Mouse (Mus musculus) liver, postnatal 0 days (tissue): Measurements from ENCODE around the gene Hcar2. TPM values are rescaled to one million over a fixed set of nuclear protein-coding genes. Genes with fewer than 3 reads are reported as not detected.

Experiments
- ATAC-seq: fragments of 200-750 bp; cut with Nextera tagmentation; 2 replicates; pipeline ENCODE4 v1.8.0; 2017; ENCODE audit warnings: mild to moderate bottlenecking, moderate library complexity
- DNase-seq: peaks from one replicate; pipeline ENCODE4 v3.0.0-alpha.2; 2016
- H3K27ac ChIP-seq: fragments of 300-500 bp; sonication (generic); 2 replicates; pipeline ENCODE4 v1.5.1; 2014; ENCODE audit warnings: antibody characterized with exemption, moderate library complexity, mild to moderate bottlenecking, low read depth
- H3K27me3 ChIP-seq: fragments of 300-500 bp; sonication (generic); 2 replicates; pipeline ENCODE4 v1.6.1; 2014; ENCODE audit warnings: low read length, control low read depth, mixed read lengths; ENCODE audit not compliant: insufficient read depth
- H3K36me3 ChIP-seq: fragments of 300-500 bp; sonication (generic); replicated peaks from 2 replicates; pipeline ENCODE4 v1.6.1; 2014; ENCODE audit warnings: mild to moderate bottlenecking, control low read depth, low read length, moderate library complexity, mixed read lengths; ENCODE audit not compliant: insufficient read depth
- H3K4me1 ChIP-seq: fragments of 300-500 bp; sonication (generic); 2 replicates; pipeline ENCODE4 v1.6.1; 2014; ENCODE audit warnings: antibody characterized with exemption, mild to moderate bottlenecking, control low read depth; ENCODE audit not compliant: insufficient read depth
- H3K4me2 ChIP-seq: fragments of 300-500 bp; sonication (generic); 2 replicates; pipeline ENCODE4 v1.6.1; 2014; ENCODE audit warnings: low read depth, mild to moderate bottlenecking, low read length, moderate library complexity, mixed read lengths
- H3K4me3 ChIP-seq: fragments of 300-500 bp; sonication (generic); 2 replicates; pipeline ENCODE4 v1.5.1; 2014; ENCODE audit warnings: low read depth, low read length
- H3K9ac ChIP-seq: fragments of 300-500 bp; sonication (generic); replicated peaks from 2 replicates; pipeline ENCODE4 v1.6.1; 2014; ENCODE audit warnings: mild to moderate bottlenecking, moderate library complexity
- H3K9me3 ChIP-seq: fragments of 300-500 bp; sonication (generic); 2 replicates; pipeline ENCODE4 v1.6.1; 2016; ENCODE audit warnings: mild to moderate bottlenecking, control low read depth, low read length, mixed read lengths
- CTCF ChIP-seq: sonication (generic); IDR thresholded peaks from 2 replicates; pipeline ENCODE4 v1.5.1; 2016; ENCODE audit warnings: antibody characterized with exemption, low read depth
- EP300 ChIP-seq: IDR thresholded peaks from 2 replicates; pipeline ENCODE4 v1.6.1; 2016; ENCODE audit warnings: antibody characterized with exemption, low read depth, mild to moderate bottlenecking
- WGBS: fragments of 180-500 bp; shearing (Covaris S2); extraction: QIAGEN DNeasy Blood & Tissue Kit; methylation state at CpG from one replicate; pipeline ENCODE4 v1.1.7; 2014; ENCODE audit not compliant: insufficient replicate concordance; 5-methylcytosine and 5-hydroxymethylcytosine counted together
- polyA plus RNA-seq: library from polyadenylated mRNA; unstranded; fragments of >200 nt; fragmentation: Nextera tagmentation; extraction: Ambion mirVana; gene quantifications from 2 replicates; pipeline ENCODE4 v1.2.1, GENCODE M21; 2015

The Hcar2 gene
- polyA plus RNA-seq, 1 experiment from 2014 or later, result 0.22 TPM

DNA sequence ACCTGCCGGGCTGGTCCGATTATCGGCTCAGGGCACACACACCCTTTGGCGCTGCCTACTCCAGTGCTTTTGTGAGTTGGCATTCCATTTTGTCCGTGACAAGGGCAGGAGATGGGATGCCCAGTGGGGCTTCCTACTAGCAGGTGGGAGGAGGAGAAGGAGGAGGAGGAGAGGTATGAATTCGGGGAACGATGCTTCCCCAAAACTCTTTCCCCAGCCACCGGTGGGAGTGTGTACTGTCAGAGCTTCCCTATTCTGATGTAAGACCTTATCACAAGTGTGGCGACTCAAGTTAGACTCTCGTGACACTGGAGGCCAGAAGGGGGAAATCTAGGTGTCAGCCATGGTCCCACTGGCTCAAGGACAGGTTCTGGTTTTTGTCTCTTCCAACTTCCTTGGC is 19.0 kb upstream of the Hcar2 start:
- no peak overlapping the region for H3K4me3 ChIP-seq
- H3K4me2 ChIP-seq, result no peak overlapping the region
- TF ChIP-seq EP300 (no peak), CTCF (no peak)
- no peaks in the 10 kb centered on the region for H3K9me3 ChIP-seq
- no peak for ATAC-seq
- 47% methylated on average over 10 of the region's 10 CpGs for WGBS
- no peak for DNase-seq
- no peak overlapping the region for H3K9ac ChIP-seq
- 0 out of 2 replicates have a peak, but pooled peaks cover 7% of the 10 kb centered on the region for H3K27me3 ChIP-seq
- H3K36me3 ChIP-seq, result no peaks in the 10 kb centered on the region
- no peaks in the 10 kb centered on the region for H3K4me1 ChIP-seq
- H3K27ac ChIP-seq, result no peak overlapping the region

DNA sequence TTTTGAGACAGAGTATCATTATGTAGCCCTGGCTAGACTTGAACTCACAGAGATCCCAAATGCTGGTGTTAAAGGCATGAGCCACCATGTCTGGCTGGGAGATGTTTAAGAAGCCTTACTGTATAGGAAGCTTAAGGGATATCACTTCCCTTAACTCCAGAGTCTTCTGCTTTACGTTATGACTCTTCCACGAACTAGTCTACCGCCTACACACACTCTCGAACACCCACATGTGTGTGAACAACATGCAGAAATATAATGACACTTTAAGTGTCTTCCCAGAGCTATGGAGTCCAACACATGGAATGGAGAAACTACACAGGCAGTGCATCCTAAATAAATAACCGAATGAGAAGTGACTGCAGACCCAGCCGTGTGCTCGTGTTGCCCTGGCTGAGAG is 18.6 kb upstream of the Hcar2 start:
- DNase-seq (no peak), ATAC-seq (no peak)
- H3K4me3 ChIP-seq, result no peak overlapping the region
- H3K36me3 ChIP-seq, result no peaks in the 10 kb centered on the region
- H3K4me2 ChIP-seq, result no peak overlapping the region
- no peak overlapping the region for H3K27ac ChIP-seq
- no peaks in the 10 kb centered on the region for H3K4me1 ChIP-seq
- H3K9me3 ChIP-seq, result no peaks in the 10 kb centered on the region
- WGBS, result 67% methylated on average over 7 of the region's 7 CpGs
- 0 out of 2 replicates have a peak, but pooled peaks cover 7% of the 10 kb centered on the region for H3K27me3 ChIP-seq
- H3K9ac ChIP-seq, result no peak overlapping the region
- no peak for TF ChIP-seq EP300
- TF ChIP-seq CTCF, result no peak

DNA sequence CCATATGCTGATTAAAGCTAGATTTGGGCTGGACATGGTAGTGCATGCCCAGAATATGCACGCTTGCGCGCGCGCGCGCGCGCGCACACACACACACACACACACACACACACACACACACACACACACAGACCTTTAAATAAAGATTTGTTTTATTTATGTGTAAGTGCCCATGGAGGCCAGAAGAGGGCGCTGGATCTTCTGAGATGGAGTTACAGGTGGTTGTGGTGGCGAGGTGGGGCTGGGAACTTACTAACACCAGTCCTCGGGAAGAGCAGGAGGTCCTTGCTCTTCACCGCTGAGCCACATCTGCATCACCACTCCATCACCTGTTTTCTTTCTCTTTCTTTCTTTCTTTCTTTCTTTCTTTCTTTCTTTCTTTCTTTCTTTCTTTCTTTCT is 15.5 kb upstream of the Hcar2 start:
- no peaks in the 10 kb centered on the region for H3K36me3 ChIP-seq
- 84% methylated on average over 14 of the region's 14 CpGs for WGBS
- H3K27ac ChIP-seq, result no peak overlapping the region

DNA sequence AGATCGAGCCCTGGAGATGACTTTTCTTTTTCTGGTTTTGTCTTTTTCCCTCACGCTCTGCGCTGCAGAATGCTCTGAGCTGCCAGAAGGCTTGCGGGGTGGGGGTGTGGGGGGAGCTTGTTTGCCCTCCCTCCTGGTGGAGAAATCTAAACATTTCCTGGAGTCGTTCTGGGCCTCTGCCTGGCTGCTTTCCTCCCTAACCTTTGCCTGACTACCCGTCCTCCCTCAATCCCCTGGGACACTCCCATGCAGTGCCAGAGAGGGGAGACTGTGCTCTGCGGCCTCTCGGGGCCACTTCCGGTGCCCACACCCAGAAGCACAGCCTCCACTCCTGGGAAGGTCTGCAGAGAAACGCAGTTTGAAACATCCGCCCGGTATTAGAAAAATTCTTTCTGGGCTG is 14.6 kb upstream of the Hcar2 start, which contains the start of gene Hcar1:
Gene Hcar1 (minus strand): TSS at position 93 of the 400 bp plus-strand sequence.
- no peak for ATAC-seq
- Histone ChIP-seq H3K4me1 (no peaks in the 10 kb centered on the region), H3K27ac (0 out of 2 replicates have a peak within 1 kb of the TSS, but pooled peaks have one; percentile 3), H3K9me3 (no peaks in the 10 kb centered on the region), H3K27me3 (0 out of 2 replicates have a peak, but pooled peaks cover 10% of the 10 kb centered on the region), H3K9ac (no peak within 1 kb of the TSS), H3K36me3 (no peaks in the 10 kb centered on the region), H3K4me2 (peak within 1 kb of the TSS; percentile 38), H3K4me3 (no peak within 1 kb of the TSS)
- DNase-seq, result no peak
- TF ChIP-seq CTCF, result no peak
- no peak for TF ChIP-seq EP300
- WGBS, result 47% methylated on average over 12 of the region's 12 CpGs

More for the DNA sequence above, 15.5 kb upstream of the Hcar2 start:
- ATAC-seq, result no peak
- Histone ChIP-seq H3K4me3 (no peak overlapping the region), H3K9ac (no peak overlapping the region), H3K9me3 (no peaks in the 10 kb centered on the region), H3K4me2 (no peak overlapping the region), H3K4me1 (no peaks in the 10 kb centered on the region), H3K27me3 (0 out of 2 replicates have a peak, but pooled peaks cover 10% of the 10 kb centered on the region)
- DNase-seq, result no peak
- TF ChIP-seq EP300, result no peak
- TF ChIP-seq CTCF, result peak; percentile 30; the same call in 1 of the 2 replicates

DNA sequence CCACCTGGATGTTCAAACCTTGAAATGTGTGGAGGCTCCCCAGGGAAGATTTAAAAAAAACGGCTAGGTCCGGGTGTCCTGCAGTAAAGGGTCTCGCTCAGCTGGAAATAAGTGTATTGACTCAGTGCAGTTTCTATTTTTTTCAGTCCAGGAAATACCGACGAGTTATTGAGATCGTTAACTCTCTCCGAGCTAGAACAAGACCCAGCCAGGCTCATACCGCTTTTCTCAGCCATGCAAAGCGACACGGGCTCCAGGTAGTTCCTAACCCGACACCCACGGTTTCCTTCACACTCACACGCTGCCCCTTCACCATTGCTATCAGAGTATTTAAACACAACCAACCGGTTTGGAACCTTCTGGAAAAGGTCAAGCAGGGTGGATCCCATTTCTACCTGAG is 12.8 kb upstream of the Hcar2 start:
- Histone ChIP-seq H3K9ac (no peak overlapping the region), H3K27ac (no peak overlapping the region), H3K9me3 (no peaks in the 10 kb centered on the region), H3K4me2 (peak overlapping the region; percentile 13; the same call in 1 of the 2 replicates), H3K36me3 (no peaks in the 10 kb centered on the region), H3K4me1 (no peaks in the 10 kb centered on the region), H3K4me3 (no peak overlapping the region), H3K27me3 (0 out of 2 replicates have a peak, but pooled peaks cover 10% of the 10 kb centered on the region)
- ATAC-seq (no peak), DNase-seq (no peak)
- TF ChIP-seq EP300 (no peak), CTCF (no peak)
- WGBS, result 36% methylated on average over 14 of the region's 14 CpGs

DNA sequence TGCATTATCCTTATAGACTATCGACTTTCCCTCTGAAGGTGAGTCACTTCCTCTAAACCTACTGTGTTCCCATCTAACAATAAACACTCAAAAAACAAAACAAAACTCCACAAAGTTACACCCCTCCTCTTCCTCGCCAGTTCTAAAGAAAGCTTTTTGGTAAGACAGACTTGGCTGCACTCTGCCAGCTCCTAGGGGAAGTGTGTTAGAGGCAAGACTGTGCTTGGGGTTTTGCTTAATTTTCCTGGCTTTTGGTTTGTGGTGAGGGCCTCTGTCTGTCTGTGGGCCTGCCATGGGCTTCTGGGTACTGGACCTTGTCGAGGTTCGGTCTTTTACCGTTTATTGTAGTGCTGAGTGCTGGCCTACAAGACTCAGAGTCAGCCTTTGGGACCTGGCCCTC is 8.9 kb upstream of the Hcar2 start:
- no peak for ATAC-seq
- Histone ChIP-seq H3K27me3 (0 out of 2 replicates have a peak, but pooled peaks cover 3% of the 10 kb centered on the region), H3K36me3 (no peaks in the 10 kb centered on the region), H3K9ac (no peak overlapping the region), H3K4me2 (no peak overlapping the region), H3K27ac (no peak overlapping the region), H3K9me3 (no peaks in the 10 kb centered on the region), H3K4me1 (no peaks in the 10 kb centered on the region), H3K4me3 (no peak overlapping the region)
- TF ChIP-seq EP300, result no peak
- TF ChIP-seq CTCF, result no peak
- 52% methylated on average over 5 of the region's 5 CpGs for WGBS
- DNase-seq, result no peak
